Mouse (Mus musculus): ENCODE results near the gene Usp43. TPM values are rescaled to one million over a fixed set of nuclear protein-coding genes. Genes with fewer than 3 reads are reported as not detected.

The Usp43 gene
- total RNA-seq, 1 experiment, result 1.1 TPM

DNA sequence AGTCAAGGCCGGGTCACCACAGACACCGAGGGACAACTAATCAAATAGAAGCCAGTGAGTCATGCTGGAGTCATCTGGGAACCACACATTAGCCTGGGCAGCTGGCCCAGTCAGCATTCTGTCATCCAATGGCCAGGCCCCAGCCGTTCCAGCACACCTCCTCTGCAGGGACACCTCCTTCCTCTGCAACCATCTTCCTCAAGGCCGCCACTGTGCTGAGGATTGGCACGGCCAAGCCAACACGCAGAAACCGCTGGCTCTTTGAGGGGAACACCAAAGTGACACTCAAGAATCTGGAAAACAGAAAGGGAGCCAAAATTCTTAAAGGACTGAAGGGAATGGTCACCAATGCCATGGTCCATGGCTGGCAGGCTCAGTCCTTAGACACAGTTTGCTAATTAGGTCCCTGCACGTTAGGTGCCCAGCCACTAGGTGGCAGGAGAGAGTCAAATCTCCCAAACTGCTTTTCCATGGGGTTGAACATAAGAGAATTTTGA, 24.8 kb downstream of the Usp43 start:
- H3K4me3 ChIP-seq (ENCODE audit: insufficient read depth in 1 of 2, low read depth in 1 of 2, low read length in 2 of 2, poor library complexity in 1 of 2, severe bottlenecking in 1 of 2), result no peak overlapping the region
- DNase-seq (ENCODE audit: low read depth, low spot score), result no peak
- no peaks in the 10 kb centered on the region for H3K36me3 ChIP-seq (ENCODE audit: control insufficient read depth, insufficient read depth, low read length, poor library complexity, severe bottlenecking)
- in situ Hi-C loops (cut with MboI; ENCODE audit: low sequenced_read_pairs in 2 of 2, unreplicated experiment in 2 of 2), result no loop called here
- no peaks in the 10 kb centered on the region for H3K4me1 ChIP-seq (ENCODE audit: control insufficient read depth in 2 of 2, insufficient read depth in 2 of 2, low read length in 2 of 2, poor library complexity in 1 of 2)
- no peaks in the 10 kb centered on the region for H3K9me3 ChIP-seq (ENCODE audit: control insufficient read depth, insufficient read depth, low read depth, low read length)
- no peak overlapping the region for H3K9ac ChIP-seq (ENCODE audit: insufficient read depth, low read depth, low read length, poor library complexity, severe bottlenecking)
- H3K27ac ChIP-seq (ENCODE audit: insufficient read depth, low read depth, low read length, poor library complexity, severe bottlenecking), result no peak overlapping the region
- TF ChIP-seq ZC3H11A (IDR thresholded peaks at IDR 0.05; ENCODE audit: borderline replicate concordance, low read depth, low read length) (no peak), ZNF384 (IDR thresholded peaks at IDR 0.05; ENCODE audit: low read depth, low read length) (no peak), CHD2 (IDR thresholded peaks at IDR 0.05; ENCODE audit: low read depth, low read length) (no peak), HCFC1 (IDR thresholded peaks at IDR 0.05; ENCODE audit: borderline replicate concordance, insufficient read depth, low read length) (no peak), MAFK (IDR thresholded peaks at IDR 0.05; ENCODE audit: insufficient read depth, low read depth, low read length) (no peak)

DNA sequence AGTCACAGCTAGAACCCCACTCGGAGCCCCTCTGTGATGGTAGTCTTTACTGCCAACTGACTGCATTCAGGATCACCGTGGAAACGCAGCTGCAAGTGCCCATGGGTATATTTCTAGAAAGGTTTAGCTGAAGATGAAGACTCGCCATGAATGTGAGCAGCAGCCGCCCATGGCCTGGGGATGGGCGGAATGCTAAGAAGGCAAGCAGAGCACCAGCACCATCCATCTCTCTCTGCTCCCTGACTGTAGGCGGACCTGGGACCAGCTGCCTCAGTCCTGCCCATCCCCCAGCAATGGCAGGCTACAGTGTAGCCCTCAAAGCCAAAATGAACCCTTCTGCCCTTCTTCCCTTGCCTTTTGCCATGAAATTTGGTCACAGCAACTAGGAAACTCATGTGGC, 26.3 kb downstream of the Usp43 start:
- no peak overlapping the region for H3K9ac ChIP-seq (ENCODE audit: insufficient read depth, low read depth, low read length, poor library complexity, severe bottlenecking)
- no peaks in the 10 kb centered on the region for H3K36me3 ChIP-seq (ENCODE audit: control insufficient read depth, insufficient read depth, low read length, poor library complexity, severe bottlenecking)
- no peak overlapping the region for H3K4me3 ChIP-seq (ENCODE audit: insufficient read depth in 1 of 2, low read depth in 1 of 2, low read length in 2 of 2, poor library complexity in 1 of 2, severe bottlenecking in 1 of 2)
- H3K9me3 ChIP-seq (ENCODE audit: control insufficient read depth, insufficient read depth, low read depth, low read length), result no peaks in the 10 kb centered on the region
- no peaks in the 10 kb centered on the region for H3K4me1 ChIP-seq (ENCODE audit: control insufficient read depth in 2 of 2, insufficient read depth in 2 of 2, low read length in 2 of 2, poor library complexity in 1 of 2)
- in situ Hi-C loops (cut with MboI; ENCODE audit: low sequenced_read_pairs in 2 of 2, unreplicated experiment in 2 of 2), result no loop called here
- no peak for DNase-seq (ENCODE audit: low read depth, low spot score)
- TF ChIP-seq HCFC1 (IDR thresholded peaks at IDR 0.05; ENCODE audit: borderline replicate concordance, insufficient read depth, low read length), result no peak
- TF ChIP-seq MAFK (IDR thresholded peaks at IDR 0.05; ENCODE audit: insufficient read depth, low read depth, low read length), result no peak
- no peak for TF ChIP-seq CHD2 (IDR thresholded peaks at IDR 0.05; ENCODE audit: low read depth, low read length)
- no peak for TF ChIP-seq ZNF384 (IDR thresholded peaks at IDR 0.05; ENCODE audit: low read depth, low read length)
- no peak for TF ChIP-seq ZC3H11A (IDR thresholded peaks at IDR 0.05; ENCODE audit: borderline replicate concordance, low read depth, low read length)
- no peak overlapping the region for H3K27ac ChIP-seq (ENCODE audit: insufficient read depth, low read depth, low read length, poor library complexity, severe bottlenecking)

DNA sequence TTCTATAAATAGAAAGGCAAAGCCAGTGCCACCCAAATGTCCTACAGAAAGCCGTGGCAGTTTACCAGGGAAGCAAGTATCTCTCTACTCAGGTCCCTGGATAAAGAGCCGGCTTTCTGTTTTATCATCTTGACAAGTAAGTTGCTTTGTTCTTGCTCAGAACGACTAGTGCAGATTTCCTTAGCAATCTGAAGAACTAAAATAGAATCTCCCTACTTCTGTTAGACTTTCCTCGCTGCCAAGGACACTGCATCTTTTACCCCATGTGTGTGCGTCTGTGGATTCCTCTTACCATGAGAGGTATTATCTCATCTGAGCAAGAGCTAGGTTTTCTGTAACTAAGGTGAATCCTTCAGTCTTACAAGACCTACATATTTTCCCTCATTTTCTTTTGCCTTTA, 33.4 kb downstream of the Usp43 start:
- Histone ChIP-seq H3K9me3 (ENCODE audit: control insufficient read depth, insufficient read depth, low read depth, low read length) (no peaks in the 10 kb centered on the region), H3K27ac (ENCODE audit: insufficient read depth, low read depth, low read length, poor library complexity, severe bottlenecking) (no peak overlapping the region), H3K4me1 (ENCODE audit: control insufficient read depth in 2 of 2, insufficient read depth in 2 of 2, low read length in 2 of 2, poor library complexity in 1 of 2) (no peaks in the 10 kb centered on the region), H3K36me3 (ENCODE audit: control insufficient read depth, insufficient read depth, low read length, poor library complexity, severe bottlenecking) (no peaks in the 10 kb centered on the region), H3K4me3 (ENCODE audit: insufficient read depth in 1 of 2, low read depth in 1 of 2, low read length in 2 of 2, poor library complexity in 1 of 2, severe bottlenecking in 1 of 2) (no peak overlapping the region), H3K9ac (ENCODE audit: insufficient read depth, low read depth, low read length, poor library complexity, severe bottlenecking) (no peak overlapping the region)
- TF ChIP-seq CHD2 (IDR thresholded peaks at IDR 0.05; ENCODE audit: low read depth, low read length) (no peak), ZNF384 (IDR thresholded peaks at IDR 0.05; ENCODE audit: low read depth, low read length) (no peak), MAFK (IDR thresholded peaks at IDR 0.05; ENCODE audit: insufficient read depth, low read depth, low read length) (no peak), HCFC1 (IDR thresholded peaks at IDR 0.05; ENCODE audit: borderline replicate concordance, insufficient read depth, low read length) (no peak), ZC3H11A (IDR thresholded peaks at IDR 0.05; ENCODE audit: borderline replicate concordance, low read depth, low read length) (no peak)
- no peak for DNase-seq (ENCODE audit: low read depth, low spot score)
- in situ Hi-C loops (cut with MboI; ENCODE audit: low sequenced_read_pairs in 2 of 2, unreplicated experiment in 2 of 2), result no loop called here

DNA sequence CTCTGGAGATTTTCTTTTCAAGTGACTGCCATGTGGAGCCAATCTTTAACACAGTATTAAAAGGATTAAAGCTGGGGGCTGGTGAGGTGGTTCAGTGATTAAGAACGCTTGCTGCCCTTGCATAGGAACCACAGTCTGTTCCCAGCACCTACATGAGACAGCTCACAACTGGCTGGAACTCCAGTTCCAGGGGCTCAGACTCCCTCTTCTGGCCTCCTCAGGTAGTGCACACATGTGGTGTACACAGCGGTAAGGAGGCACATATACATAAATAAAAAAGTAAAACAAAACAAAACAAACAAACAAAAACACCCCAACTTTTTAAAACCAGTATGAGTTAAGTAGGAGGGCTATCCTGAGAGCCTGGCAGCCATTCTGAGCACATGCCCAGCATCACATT, 36.0 kb downstream of the Usp43 start:
- TF ChIP-seq ZC3H11A (IDR thresholded peaks at IDR 0.05; ENCODE audit: borderline replicate concordance, low read depth, low read length), result 0 out of 2 replicates have a peak, but pooled peaks have one; percentile 14
- no peak for TF ChIP-seq ZNF384 (IDR thresholded peaks at IDR 0.05; ENCODE audit: low read depth, low read length)
- Histone ChIP-seq H3K9ac (ENCODE audit: insufficient read depth, low read depth, low read length, poor library complexity, severe bottlenecking) (no peak overlapping the region), H3K36me3 (ENCODE audit: control insufficient read depth, insufficient read depth, low read length, poor library complexity, severe bottlenecking) (no peaks in the 10 kb centered on the region; the same call in 1 of the 2 replicates), H3K27ac (ENCODE audit: insufficient read depth, low read depth, low read length, poor library complexity, severe bottlenecking) (no peak overlapping the region), H3K4me1 (ENCODE audit: control insufficient read depth in 2 of 2, insufficient read depth in 2 of 2, low read length in 2 of 2, poor library complexity in 1 of 2) (no peaks in the 10 kb centered on the region), H3K4me3 (ENCODE audit: insufficient read depth in 1 of 2, low read depth in 1 of 2, low read length in 2 of 2, poor library complexity in 1 of 2, severe bottlenecking in 1 of 2) (no peak overlapping the region), H3K9me3 (ENCODE audit: control insufficient read depth, insufficient read depth, low read depth, low read length) (no peaks in the 10 kb centered on the region)
- DNase-seq (ENCODE audit: low read depth, low spot score), result no peak
- in situ Hi-C loops (cut with MboI; ENCODE audit: low sequenced_read_pairs in 2 of 2, unreplicated experiment in 2 of 2), result no loop called here

Measured in ES-E14 (cell line).